Mouse (Mus musculus) layer of hippocampus, adult 11-12 months (tissue): ENCODE results near the gene Tnr.
A peak's percentile ranks its signal among the peaks of the same experiment; 100 is the strongest.

Experiments used
- DNase-seq: peaks from one replicate; pipeline ENCODE4 v3.0.0; 2022; ENCODE audit warnings: low spot score

Gene Tnr

DNA sequence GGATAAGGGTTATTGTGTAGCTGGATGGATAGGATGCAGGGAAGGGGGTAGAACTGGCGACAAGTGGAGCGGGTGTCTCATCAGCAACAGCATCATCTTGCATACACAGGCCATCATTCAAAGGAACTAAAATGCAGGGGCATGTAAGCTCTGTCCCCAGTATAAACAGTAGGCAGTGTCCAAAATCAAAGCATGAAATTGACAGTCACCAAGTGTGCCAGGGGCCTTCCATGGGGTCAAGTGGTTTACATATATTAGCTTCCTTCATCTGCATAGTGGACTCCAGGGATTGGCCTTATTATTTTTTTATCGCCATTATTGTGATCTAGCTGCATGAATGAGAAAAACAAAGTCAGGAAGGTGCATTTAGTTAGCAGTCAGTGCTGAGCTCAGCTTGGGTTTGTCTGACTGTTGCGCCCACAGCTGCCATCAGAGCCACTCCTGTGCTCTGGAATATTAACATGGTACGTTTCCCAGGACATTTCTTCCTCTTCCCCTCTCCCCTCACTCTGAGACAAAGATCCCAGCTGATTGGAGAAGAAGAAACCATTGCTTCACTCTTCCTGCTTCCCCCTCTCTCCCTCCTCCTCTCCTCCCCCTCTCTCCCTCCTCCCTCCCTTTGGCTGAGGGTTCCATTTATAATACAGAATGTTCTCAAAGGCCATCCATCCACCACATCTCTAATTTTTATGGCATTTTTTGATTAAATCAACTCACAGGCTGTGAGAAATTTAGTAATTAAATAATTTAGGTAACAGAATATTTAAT is 106.4 kb downstream of the Tnr start:
- DNase-seq, result no peak

DNA sequence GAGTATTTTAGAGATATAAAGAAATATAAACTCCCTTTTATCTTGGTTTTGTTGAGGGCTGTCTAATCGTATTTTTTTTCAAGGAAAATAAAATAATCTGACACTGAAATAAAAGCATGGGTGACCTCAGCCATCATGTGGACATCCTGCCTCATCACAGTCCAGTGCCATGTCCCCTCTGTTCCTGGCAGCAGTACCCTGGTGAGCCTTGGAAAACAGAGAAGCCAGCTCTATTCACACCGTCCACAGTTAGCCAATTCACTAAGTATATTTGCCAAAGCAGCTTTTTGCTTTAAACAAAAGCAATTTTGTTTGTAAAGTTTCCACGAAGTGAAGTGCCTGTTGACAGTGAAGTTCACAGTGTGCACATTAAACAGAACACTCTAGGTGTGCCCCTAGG is 109.0 kb downstream of the Tnr start:
- no peak for DNase-seq

DNA sequence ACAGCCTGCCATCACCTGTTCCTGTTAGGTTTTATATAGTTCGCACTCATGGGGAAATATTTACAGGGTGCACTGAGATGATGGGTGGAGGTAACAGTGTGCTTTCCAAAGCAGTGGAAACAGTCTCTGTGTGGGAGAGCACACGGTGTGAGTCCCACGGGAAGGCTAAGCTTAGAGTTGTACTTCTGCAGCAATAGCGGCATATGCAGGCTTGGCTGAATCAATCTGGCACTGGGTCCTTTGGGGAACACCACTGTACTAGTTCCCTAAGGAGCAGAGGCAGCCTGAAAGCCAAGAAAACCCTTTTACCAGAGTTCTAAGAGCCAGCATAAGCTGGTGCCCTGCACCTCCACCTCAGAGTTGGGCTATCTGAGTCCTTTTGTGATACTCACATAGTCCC is 115.8 kb downstream of the Tnr start:
- no peak for DNase-seq

DNA sequence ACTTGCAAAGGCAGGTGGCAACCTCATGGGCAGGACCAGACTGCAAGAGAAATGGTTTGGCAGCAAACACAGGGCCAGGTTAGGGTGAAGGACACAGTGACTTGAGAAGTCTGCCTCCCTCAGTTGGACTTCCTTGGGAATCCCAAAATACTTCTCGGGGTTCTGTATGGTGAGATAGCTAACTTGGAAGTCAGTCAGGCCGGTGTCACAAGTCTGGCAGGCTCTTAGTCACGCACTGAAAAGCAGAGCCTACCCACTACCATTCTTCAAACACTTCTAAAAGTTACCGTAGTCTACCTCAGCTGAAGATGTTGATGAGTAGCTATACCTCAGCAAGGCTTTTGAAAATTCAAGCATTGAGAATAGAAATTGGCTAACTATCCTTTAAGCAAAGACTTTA is 122.2 kb downstream of the Tnr start:
- DNase-seq, result no peak

DNA sequence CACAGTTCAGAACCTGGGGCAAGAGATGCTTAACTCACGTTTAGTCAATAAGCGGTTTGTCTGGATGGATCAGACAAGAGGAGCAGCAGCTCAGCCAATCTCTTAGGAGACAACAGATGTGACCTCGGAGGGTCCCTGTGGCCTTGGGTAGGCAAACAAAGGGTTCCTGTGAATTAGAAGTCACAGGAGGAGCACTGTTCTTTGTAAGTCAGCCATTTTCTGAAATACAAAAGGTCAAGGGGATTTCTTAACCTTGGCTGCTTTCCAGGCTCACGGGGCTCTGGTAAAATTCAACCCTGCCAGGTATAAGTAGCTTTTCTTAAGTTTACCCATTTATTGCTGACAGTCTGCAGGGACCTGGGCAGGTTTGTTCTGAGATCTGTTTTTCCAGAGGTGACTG is 126.9 kb downstream of the Tnr start:
- no peak for DNase-seq

DNA sequence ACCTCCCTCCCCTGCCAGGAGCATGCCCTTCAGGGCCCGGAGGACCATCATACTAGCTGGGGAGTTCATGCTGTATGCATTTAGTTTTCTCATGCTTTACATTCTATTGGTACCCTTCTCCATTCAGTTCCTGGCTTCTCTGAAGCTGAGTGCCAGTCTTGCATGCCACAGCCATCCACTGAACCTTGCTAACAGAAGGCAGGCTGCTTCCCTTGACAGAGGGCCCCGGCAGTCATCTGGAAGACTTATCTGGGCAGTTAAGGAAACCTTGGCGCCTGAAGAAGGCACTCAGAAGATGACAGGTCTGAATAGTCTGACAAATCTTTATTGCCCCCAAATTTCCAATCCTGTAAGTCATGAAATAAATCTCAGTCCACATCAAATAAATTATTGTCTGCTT is 131.7 kb downstream of the Tnr start:
- DNase-seq, result no peak

DNA sequence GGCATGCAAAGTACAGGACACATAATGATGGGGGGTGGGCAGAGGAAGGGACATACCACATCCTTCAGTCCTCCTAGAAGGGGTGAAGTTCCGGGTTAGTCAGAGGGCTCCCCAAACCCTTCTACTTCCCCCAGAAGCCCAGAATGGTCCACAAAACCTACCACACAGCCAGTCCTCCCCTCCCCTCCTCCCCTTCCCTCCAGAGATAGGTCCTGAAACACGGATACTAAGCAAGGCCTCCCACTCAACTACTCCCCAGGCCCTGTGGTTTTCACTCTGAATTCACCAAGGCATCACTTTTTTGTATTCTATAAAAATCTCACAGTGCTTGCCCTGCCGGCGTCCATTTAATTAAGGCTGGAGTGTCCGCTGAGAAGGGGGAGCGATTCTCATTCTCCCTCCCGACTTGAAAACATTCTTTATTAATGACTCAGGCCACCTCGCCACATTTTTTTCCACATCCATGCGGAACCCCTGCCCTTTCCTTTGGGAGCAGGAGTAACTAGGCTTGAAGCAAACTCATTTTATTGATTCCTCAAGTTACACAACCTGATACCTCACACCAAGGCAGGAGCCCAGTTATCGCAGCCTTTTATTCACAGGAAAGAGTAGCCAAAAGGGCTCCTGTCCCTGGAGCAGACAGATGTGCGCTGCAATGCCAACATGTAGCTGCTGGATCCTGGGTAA is 134.4 kb downstream of the Tnr start:
- no peak for DNase-seq

DNA sequence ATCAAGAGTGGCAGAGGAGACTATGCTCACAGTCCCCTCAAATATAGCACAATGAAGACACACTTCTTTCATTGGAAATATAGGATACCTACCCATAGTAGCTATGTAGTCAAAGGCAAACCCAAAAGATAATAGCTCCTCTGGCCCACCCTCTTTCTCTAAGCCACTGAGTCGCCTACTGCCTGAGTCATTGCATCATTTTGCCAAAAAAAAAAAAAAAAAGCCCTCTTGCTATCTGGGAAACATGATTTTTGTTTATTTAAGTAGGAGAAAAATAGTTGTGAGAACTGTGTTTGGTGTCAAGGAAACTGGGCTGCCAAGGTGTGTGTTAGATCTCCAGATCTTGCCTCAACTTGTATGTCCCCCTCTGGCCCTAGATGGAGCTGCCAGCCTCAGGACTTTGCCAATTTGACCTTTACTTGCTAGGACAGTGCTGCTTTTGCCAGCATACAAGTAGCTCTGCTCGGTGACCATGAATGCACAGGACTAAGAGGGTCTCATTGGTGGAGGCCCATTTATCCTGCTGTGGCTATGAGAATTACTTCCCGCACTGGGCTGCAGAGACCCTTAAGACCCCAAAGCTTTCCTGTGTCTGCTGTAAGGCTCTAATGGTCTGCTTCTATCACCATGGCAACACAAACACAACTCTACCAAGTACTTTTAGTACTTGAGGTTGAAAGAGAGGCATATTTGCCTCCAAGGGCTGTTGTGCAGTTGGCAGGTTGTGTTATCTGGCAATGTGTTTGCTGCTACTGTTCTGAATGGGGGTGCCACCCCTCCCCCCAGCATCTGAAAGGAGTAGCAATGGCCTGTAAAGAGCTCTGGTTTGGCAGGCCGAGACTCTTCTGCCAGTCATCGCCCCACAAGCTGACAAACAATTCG is 137.3 kb downstream of the Tnr start:
- DNase-seq, result peak; percentile 46

DNA sequence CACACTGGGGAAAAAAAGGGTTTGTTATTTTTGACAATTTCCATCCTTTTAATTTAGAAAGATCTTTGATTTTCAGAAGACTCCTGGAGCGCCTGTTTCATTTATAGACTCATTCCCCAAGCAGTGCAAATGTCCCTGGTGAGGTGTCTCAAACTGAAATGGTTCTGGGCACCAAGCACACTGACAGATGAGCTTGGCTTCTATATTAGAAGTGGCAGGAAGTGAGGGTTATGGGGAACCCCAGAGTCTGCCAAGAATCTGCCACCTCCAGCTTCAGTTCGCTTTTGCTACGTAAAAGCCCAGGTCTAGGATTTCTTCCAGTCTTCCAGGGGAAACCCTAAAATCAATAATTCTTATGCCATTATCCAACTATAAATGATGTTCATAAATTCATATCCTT is 140.9 kb downstream of the Tnr start:
- no peak for DNase-seq

DNA sequence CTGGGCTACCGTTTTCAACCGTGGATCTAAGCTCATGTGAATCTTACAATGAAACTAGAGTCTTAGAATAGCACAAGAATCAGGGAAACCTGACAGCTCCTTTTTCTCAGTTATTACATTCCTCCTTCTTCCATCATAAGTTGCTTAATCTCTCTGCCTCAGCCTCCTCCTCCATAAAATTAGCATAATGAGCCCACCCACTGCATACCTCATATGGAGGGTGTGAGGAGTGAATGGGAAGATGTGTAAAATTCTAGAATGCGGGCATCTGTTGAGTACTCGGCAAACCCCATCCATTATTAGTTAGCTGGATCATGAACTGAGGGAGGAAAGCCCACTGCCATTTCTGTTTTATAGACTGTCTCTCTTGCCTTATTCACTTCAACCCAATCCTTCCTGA is 141.4 kb downstream of the Tnr start:
- no peak for DNase-seq

DNA sequence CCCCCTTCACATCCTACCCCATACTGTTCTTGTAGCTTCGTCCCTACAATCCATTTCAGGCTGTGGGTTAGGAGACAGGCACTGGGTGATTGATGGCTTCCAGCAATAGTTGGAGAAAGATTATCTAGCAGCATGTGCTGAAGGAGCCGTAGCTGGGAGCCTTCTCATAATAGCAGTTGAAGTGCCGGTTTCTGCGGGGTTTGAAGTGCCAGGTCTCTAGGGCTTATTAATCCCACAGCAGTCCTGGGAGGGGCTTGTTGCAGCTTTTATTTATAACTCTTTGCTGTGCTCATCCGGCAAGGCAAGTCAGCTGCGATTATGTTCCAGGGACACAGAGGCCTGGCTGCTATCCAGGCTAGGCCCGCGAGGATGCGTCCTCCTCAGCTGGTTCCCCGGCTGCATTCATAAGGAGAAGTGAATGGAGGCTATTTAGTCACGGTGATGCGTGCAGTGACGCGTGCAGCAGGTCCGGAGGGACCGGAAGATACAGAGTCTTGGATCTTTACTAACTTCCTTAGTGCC is 147.1 kb downstream of the Tnr start:
- DNase-seq, result peak; percentile 74

DNA sequence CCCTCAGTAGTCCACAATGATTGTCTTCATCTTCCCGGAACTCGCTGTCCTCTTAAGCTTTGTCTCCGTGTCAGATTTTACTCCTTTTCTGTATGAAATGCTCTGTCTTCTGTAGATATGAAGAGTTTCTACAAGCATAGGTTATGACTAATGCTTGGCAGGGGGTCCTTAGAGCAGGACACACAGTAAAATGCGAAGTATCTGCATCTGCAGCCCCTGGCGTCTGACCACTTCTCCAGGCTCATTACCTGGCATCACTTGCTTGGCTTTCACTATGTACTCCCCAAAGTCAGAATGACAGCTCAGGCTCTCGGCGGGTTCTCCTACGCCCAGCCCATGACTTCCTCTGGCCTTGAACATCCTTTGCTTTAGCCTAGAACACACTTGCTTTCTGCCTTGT is 147.6 kb downstream of the Tnr start:
- no peak for DNase-seq

DNA sequence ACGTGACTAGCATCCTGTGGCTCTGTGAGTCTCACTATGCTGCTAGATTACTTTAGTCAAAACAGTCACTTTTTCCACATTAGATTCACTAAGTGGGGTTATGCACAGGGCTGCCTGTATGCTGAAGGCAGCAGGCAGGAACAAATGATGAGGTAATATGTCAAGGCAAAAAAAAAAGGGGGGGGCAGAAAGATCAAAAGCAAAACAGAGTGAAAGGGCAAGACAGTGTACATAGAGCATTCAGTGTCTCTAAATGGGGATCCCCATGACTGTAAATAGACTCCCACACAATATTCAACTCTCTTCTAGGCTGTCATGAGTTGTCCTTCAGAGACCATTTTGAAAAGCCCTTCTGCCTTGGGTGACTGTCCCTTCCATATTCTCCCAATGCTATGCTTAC is 150.7 kb downstream of the Tnr start:
- no peak for DNase-seq

DNA sequence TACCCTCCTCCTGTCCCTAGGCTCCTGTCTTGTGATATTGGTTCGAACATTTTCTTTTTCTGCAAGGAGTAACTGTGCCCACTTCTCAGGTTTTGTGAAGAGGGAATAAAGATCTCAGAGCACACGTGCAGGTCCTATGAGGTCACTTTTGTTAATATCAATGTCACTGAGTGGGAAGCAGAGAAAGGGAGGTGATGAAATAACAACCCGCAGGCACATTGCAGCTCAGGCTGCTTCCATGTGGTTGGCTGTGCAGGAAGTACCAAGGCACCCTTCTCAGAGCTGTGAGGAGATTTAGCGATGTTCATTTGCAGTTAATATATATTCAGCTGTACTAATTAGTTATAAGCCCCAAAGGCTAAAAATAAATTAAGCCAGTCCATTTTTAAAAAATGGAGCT is 151.9 kb downstream of the Tnr start:
- no peak for DNase-seq

DNA sequence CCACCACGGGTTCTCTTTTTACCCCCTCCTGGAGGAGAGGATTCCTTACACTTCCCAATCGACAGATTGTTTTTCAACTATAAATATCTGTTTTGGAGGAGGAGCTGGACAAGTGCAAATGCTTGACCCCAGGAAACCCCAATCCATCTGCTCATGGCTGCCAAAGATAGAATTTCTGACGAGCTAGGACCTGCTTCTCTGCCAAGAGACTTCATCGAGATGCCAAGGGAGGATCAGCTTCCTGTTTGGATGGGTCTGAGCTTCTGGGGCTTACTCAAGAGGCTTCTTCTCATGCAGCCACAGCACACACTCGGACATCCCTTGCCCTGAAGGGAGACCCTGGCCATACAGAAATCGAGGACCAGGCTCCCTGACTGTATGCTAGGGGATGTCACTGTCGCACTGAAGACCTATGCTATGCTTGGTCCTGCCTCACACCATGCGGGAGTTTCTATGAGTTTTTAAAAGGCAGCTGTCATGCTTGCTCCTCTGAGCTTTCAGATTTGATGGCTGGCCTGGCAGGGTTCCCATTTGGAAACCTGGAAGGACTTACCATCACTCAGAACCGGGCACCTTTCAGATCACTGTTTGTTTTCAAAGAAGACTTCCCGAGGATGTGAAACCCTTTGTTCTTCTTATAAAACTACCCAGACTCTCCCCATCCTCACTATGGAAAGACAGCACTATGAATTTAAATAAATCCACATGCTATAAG is 154.8 kb downstream of the Tnr start:
- no peak for DNase-seq

DNA sequence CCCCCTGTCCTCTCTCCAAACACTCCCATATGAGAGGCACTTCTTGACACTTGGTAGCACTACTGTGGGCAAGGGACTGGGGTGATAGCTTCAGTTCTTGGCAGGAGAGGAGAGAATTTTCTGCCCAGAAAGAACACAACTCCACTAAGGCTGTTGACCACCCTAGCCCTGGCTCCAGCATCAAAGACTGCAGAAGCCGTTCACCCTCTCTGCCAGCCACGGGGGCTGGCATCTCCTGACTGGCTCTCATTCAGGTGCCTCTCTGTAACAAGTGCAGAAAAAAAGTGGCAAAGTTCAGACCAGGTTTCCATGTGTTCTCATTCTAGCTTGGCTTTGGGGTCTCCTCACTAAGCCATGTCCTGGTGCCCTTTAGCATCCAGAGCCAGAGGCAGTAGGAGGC is 157.7 kb downstream of the Tnr start:
- no peak for DNase-seq

DNA sequence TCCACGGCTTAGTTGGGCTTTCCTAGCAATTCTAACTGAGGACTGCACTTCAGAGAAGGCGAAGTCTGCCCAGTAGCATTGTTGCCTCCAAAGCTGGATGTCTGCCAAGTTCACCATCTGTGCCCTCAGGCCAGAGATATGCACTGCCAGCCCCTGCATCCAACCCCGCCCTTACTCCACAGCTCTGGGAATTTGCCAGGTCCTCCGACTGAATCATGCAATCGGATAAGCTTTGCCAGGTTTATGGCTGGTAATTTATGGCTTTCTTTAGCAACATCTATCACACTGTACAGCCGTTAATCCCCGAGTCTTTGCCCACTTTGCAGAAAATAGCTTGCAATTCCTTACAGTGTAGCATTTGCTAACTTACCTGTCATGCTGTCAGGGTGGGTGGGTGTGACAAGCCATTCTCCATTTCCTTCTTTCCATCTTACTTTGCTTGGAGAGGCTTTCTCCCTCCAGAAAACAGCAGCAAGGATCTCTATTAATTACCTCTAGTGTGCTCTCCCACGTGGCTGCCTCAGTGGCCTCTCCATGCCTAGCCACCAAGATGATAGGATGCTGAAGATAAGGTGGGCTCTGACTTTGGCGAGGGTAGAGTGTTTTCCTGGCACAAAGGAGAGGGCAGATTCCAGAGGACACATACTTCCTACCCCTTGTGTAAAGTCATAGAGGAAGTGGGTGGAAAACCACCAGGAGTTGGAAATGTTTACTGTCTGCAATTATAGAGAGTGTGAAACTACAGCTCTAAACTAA is 163.1 kb downstream of the Tnr start:
- DNase-seq, result peak; percentile 74

DNA sequence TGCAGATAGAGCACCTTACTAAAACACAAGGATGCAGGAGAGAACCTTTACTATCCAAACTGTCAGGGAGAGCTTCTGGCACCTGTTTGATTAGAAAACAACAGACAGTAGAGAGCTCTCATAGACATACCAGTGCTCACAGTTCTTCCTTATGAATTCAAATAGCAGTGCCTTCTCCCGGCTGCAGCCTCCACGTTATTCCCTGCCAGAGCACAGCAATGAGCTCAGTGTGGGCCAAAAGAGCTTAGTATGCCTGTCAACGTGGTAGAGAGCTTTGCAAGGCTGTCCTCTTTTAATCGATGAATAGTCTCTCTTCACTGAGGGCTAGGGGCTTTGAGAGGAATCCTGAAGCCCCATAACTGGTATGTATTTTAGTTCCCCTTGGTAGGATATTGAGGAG is 173.1 kb downstream of the Tnr start:
- no peak for DNase-seq

DNA sequence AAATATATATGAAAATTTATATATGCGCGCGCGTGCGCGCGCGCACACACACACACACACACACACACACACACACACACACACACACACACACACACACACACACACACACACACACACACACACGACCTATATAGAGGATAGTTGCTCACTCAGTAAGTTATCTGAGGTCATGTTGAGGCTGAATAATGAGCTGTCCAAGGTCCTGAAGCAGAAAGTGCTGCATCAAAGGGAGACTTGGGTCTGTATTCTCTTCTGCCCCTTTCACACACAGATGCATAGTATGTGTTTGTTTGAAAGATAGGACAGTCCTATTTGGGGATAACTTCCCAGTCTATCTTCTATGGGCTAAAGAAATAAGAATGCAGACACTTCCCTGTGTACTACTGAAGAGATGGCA is 178.5 kb downstream of the Tnr start:
- no peak for DNase-seq

DNA sequence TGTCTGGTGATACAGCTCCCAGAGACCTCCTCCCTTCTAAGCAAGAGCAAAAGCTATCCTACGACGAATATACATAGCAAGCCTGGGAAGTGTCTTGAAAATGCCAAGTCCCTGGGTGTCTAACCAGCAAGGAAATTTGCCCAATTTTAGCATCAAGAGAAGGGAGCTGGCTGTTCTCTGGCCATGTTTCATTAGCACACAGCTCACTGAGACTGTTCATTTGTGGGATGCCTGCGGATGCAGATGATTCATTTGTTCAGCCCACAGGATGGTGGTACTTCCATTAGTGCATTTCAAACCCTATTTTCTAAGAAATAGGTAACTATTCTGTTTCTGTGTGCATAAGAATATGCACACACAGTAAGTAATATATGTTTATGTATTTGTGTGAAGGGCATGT is 181.4 kb downstream of the Tnr start:
- no peak for DNase-seq

DNA sequence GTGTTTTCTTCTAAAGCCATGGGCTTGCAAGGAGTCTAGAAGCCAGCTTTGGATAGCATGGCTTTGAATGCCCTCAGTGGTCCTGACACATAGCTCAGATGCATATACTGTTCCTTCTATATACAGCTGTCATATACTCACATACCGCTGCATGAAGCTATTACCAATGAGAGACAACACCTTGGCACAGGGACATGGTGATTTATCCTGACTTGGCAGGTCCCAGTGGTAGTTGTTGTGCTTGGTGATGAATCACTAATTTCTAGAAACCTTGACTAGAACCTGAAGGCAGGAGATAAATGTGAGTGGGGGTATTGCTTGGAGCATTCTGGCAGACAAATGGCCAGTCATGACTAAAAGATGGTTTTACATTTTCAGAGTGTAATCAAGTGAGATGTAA is 192.7 kb downstream of the Tnr start:
- no peak for DNase-seq
